Comparison of ENCODE assay signal across 9 mouse cellular contexts in the genomic region with DNA sequence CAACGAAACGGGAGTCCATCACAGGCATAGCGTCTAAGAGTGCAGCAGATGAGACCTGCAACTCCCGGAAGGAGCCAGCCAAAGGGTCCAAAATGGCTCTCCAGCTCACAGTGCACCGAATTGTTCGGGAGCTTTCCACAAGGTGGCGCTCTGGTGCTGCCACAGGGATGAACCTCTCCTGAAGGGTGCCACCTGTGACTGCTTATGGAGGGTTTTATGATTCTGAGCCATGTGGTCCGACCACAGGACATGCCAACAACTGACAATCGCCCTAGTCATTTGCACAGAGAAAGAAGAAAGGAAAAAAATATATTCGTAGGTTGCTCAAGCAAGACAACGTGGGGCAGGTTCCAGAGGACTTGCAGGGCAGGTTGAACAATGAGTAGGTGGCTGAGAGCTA.
A peak's percentile ranks its signal among the peaks of the same experiment; 100 is the strongest.
DNase-seq lines count a peak whose midpoint lies in the region; ATAC-seq lines count a peak whose summit lies in the region.
"Had no signal": no experiment of that assay in that cellular context is flagged by ENCODE, and none has a peak within 500 bp of the region (broad histone marks: within the 10 kb centered on the region; RNA-seq: fewer than 3 reads in every experiment).

No protein-coding gene starts in this region.

- peaks cover 2% of the 10 kb centered on the region; the same call in 1 of the 2 replicates for H3K4me1 ChIP-seq in heart, embryonic 16.5 days (ENCODE audit: control insufficient read depth, insufficient read depth, low read length)
- H3K4me1 ChIP-seq: megakaryocyte, embryonic 14.5 days had no signal

- H3K4me3 ChIP-seq in heart, embryonic 16.5 days (ENCODE audit: low read length) = no peak overlapping the region
- H3K4me3 ChIP-seq: megakaryocyte, embryonic 14.5 days had no signal

- 31% methylated on average over 11 of the region's 11 CpGs for WGBS in heart, embryonic 16.5 days

- no peaks in the 10 kb centered on the region for H3K9me3 ChIP-seq in heart, embryonic 16.5 days (replicated peaks; ENCODE audit: control insufficient read depth, low read length)

- H3K27me3 ChIP-seq in heart, embryonic 16.5 days (ENCODE audit: control insufficient read depth, insufficient read depth, low read length) = no peaks in the 10 kb centered on the region

- ATAC-seq in heart, embryonic 16.5 days (replicated peaks; ENCODE audit: extremely low read depth, insufficient read depth, low FRiP score) = peak; percentile 75
- ATAC-seq in activated CD4-positive, CD25-positive, alpha-beta regulatory T cell, adult 4 months = no peak

- DNase-seq in CD8-positive naive resting alpha-beta T cell, adult 2 months (ENCODE audit: low read depth in 2 of 2, low spot score in 2 of 2) = peak; percentile 62 to 74
- peak; percentile 20 to 61 for DNase-seq in adrenal gland, adult (ENCODE audit: inconsistent age in 2 of 2, low spot score in 1 of 2)
- peak; percentile 76 for DNase-seq in embryo, embryonic 11 days
- peak; percentile 76 to 92 for DNase-seq in layer of hippocampus, adult 18-20 months (ENCODE audit: low spot score in 2 of 2)
- peak; percentile 85 for DNase-seq in lung, postnatal 10 days
- peak; percentile 35 for DNase-seq in spleen, adult 12 weeks (ENCODE audit: low spot score)

- no peak overlapping the region for H3K4me2 ChIP-seq in heart, embryonic 16.5 days (ENCODE audit: low read depth, low read length)

- peak overlapping the region; percentile 61; the same call in 1 of the 2 replicates for H3K27ac ChIP-seq in heart, embryonic 16.5 days (ENCODE audit: low read length)

- no peaks in the 10 kb centered on the region for H3K36me3 ChIP-seq in heart, embryonic 16.5 days (ENCODE audit: control insufficient read depth, insufficient read depth)

- H3K9ac ChIP-seq in heart, embryonic 16.5 days (ENCODE audit: low read length) = no peak overlapping the region

Comparison
In these comparisons a context has a peak if more than half of its experiments do, and no peak if none do; other contexts are left out.
1. DNase-seq: peak in every context shown above with its lines; median percentile 85 in lung, postnatal 10 days; 84 in layer of hippocampus, adult 18-20 months; 76 in embryo, embryonic 11 days; 68 in CD8-positive naive resting alpha-beta T cell, adult 2 months; 40 in adrenal gland, adult; 35 in spleen, adult 12 weeks.